Mouse (Mus musculus): ENCODE results near the gene Gramd1b. TPM values are rescaled to one million over a fixed set of nuclear protein-coding genes. Genes with fewer than 3 reads are reported as not detected.

The Gramd1b gene
- polyA plus RNA-seq, 1 experiment: 129 TPM

DNA sequence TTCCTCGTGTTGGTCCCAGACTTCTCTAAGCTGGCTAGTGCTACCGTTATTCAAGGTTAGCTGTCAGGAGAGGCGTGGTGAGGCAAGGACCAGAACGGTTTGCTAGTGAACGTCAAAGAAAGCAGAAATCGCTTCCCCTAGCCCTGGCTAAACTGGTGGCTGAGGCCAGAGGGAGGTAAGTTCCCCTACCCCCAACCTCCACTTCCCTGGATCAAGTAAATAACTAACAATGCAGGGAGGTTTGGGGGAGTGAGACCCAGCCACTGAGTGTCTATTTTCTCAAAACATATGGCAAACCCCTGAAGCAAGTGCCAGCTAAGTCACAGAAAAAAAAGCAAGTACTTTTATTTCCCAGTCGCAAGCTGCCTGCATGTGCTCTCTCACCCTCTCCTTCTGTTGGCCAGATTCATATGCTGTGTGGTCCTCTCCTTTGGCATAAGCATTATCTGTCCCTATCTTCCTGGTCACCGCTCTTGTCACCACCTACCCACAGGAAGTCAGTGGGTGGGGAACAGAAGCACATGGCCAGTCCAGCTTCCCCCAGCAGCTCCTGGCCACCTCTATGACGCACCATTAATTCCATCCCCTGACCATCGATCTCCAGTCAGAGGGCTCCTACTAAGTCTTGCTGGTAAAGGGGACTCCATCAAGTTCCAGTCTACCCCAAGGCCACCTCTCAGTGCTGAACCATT is 186.2 kb downstream of the Gramd1b start:
- no peak for DNase-seq (ENCODE audit: extremely low spot score in 1 of 2, low spot score in 1 of 2)

DNA sequence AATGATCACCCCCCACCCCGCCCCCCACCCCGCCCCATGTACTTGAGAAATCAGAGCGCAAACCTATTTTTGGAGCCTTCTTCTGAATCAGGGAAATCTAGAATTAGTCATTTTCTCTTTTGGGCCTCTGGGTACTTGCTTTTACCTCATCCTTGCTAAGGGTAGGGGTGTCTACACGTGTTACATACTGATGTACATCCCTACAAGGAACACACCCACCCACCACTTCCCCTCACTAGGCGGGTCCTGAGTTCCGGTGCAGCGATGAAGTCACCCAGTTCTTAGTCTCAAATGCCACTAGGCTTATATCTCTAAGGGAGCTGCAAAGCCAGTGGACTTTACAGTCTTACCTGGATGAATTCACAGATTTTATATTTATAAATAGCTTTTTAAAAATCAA is 187.4 kb downstream of the Gramd1b start:
- peak; percentile 70 to 81 for DNase-seq (ENCODE audit: extremely low spot score in 1 of 2, low spot score in 1 of 2)

DNA sequence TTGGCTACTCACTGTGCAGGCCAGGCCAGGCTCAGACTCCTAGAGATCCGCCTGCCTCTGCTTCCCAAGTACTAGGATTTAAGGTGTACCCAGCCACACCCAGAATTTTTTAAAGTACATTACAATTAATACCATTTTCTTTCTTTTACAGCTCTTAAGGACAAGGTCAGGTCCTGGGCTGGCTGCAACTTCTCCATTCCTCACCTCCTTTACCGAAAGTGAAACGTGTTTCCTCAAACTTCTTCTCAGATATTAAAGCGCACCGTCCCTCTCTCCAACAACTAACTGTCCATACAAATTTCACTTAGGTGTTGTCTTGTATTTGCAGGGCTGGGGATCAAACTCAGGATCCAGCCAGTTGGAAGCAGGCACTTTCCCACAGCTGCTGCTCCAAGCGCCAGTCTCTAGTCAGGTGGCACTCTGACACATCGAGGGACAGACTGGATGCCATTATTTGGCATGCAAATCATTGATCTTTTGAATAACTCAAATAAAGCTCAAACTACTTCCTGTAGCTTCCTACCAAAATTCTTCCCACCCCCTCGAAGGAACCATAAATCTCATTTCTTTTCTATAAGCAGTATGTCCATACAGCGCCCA is 188.0 kb downstream of the Gramd1b start:
- DNase-seq (ENCODE audit: extremely low spot score in 1 of 2, low spot score in 1 of 2): no peak

DNA sequence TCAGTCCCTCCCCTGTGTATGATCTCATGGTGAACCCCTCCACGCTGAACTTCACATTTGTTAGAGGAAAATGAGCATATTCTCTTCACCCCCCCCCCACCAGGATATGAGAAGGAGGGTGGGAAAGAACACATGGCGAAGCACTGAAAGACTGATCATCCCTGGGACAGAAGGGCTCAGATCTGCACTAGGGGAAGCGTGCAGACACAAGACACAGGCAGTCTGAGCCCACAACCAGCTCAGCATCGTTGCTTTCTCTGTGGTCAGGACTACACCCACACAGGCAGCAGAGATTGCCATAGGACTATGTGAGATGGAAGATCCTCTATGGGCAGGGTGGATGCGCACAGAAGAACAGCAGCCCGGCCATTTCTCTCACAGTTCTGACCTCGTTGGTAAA is 189.1 kb downstream of the Gramd1b start:
- peak in 1 of 2 experiments; percentile 53 for DNase-seq (ENCODE audit: extremely low spot score in 1 of 2, low spot score in 1 of 2)

- DNase-seq (ENCODE audit: extremely low spot score in 1 of 2, low spot score in 1 of 2): peak in 1 of 2 experiments; percentile 56
These were observed 191.6 kb downstream of the Gramd1b start for GRCm38 (mm10) chr9:40339578-40339977.

DNA sequence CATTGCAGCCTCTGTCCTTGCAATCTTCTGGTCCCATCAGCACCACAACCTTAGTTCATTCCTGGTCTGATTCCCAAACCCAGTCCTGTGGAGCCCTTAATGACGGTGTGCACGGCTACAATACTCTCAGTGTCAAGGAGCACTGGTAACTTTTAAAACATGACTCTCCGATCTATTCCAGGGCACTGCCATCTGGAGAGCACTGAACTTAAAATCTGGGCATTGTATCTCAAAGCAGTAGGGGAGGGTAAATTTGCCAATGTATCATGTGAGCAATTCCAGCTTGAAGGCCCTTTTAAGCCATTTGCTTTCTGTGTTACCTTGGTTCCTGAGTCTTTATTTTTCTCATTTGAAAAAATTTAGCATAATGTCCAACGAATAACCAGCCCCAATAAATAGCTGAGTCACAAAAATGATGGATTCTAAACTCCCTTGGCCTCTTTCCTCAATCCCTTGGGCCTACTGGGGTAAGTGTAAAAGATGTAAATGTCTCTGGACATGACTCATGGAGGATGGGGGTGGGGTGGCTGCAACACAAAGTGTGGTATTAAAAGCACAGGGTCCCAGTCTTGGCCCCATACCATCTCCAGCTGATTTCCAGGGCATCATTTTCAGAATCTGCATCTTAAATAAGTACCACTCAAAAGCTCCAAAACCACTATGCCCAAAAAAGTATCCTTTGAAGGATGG is 193.9 kb downstream of the Gramd1b start:
- no peak for DNase-seq (ENCODE audit: extremely low spot score in 1 of 2, low spot score in 1 of 2)

- peak in 1 of 2 experiments; percentile 59 for DNase-seq (ENCODE audit: extremely low spot score in 1 of 2, low spot score in 1 of 2)
These were observed 194.5 kb downstream of the Gramd1b start for GRCm38 (mm10) chr9:40336701-40337100.

DNA sequence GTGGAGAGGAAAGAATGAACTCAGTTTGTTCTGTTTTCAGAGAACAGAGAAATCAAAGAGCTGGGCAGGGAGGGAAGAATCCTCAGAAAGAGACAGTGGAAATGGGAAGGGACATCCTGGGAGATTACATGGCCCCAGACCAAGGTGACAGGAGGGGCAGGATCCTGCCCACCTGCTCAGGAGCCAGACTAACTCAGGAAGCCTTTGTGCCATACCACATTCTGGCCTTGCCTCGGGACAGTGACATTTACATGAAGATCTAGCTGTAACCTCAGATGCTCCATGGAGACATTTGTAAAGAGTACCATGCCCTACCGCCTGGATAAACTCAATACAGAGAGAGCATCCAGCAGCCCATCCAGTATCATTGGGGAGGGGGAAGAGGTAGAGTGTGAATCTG is 196.6 kb downstream of the Gramd1b start:
- DNase-seq (ENCODE audit: extremely low spot score in 1 of 2, low spot score in 1 of 2): no peak

DNA sequence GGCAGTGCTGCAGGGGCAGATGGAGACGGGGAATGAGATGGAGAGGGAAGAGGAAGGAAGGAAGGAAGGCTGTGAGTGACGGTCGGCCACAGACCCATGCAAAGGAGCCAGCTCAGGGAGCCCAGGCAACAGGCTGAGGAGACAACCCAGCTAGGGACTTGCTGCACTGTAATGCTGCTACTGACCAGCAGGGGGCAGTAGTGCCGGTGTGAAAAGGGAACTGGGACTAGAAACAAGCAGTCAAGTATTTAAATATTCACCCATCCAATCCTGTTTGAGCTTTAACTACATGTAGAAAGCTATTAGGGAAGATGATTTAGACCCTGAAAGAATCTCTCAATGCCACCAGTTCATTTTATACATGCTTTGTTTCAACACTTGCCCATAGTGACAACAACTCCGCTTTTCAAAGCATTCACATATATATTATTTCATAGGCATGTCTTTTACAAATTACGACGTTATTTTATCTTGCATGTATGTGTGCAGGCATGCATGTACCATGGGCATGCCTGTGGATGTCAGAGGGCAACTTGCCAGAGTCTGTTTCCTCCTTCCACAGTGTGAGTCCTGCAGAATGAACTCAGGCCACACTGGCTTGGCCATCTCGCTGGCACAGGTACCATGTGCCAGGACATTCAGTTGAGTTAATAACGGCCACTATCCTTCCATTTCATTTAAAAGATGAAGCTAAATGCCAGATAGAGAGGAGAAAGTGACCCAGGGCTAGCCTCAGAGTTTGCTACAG is 197.4 kb downstream of the Gramd1b start:
- DNase-seq (ENCODE audit: extremely low spot score in 1 of 2, low spot score in 1 of 2): peak; percentile 73 to 93

DNA sequence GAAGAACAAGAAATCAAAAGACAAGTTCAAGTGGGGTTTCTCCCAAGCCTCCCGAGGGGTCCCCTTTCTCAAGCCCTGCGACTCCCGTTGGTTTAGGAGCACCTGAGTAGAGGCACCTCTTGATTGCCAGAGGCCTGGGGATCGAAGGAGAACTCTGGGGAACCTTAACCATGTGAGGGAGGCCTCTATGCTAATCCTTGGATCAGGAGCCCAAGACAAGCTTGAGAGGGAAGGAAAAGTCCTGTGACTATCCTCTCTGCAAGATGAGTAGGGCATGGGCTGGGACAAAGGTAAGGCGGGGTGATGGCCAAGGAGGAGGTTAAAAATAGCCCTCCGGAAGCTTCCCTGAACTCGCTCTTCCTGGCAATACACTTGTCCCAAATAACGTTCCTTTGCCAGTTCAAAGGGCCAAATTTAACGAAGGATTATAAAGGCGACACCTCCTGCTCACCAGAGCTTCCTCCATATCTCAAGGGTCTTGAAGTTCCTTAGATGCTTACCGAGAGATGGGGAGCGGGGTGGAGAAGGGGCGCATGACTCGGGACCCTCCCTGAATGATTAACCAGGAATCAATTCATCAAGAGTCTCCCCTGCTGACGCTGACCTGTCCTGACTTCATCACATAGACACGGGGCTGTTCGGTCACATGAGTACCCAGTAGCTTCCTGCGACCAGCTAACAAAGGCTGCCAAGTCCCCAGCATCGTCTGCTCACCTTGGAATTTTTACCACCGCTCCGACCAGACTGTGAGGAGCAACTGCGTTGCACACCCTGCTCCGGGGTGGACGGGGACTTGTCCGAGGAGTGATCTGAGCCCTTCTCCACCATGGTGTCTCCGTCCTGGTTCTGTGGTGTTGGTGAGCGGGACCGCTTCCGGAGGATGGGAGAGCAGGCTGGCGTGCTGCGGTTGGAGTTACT is 198.2 kb downstream of the Gramd1b start:
- DNase-seq (ENCODE audit: extremely low spot score in 1 of 2, low spot score in 1 of 2): no peak

DNA sequence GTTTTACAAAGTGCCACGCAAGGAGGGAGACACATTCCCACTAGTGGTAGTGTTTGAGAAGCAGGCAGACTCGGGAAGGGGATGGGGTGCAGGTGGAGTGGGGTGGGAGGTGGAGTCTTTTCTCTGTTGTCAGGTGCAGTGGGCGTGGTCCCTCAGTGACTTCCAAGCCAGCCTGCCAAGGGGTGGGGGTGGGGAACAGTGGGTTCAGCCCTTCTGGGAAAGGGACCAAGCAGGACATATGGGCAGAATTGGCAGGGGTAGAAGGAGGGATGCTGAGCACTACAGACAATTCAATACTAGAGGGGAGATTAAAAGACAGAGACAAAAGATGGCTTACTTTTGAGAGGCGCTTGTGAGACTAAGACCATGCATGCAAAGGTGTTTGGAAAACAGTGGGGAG is 198.9 kb downstream of the Gramd1b start:
- no peak for DNase-seq (ENCODE audit: extremely low spot score in 1 of 2, low spot score in 1 of 2)

- DNase-seq (ENCODE audit: extremely low spot score in 1 of 2, low spot score in 1 of 2): no peak
These were observed 199.5 kb downstream of the Gramd1b start for GRCm38 (mm10) chr9:40331411-40332286.

- peak; percentile 77 to 94 for DNase-seq (ENCODE audit: extremely low spot score in 1 of 2, low spot score in 1 of 2)
These were observed 200.4 kb downstream of the Gramd1b start for GRCm38 (mm10) chr9:40330609-40331382.

DNA sequence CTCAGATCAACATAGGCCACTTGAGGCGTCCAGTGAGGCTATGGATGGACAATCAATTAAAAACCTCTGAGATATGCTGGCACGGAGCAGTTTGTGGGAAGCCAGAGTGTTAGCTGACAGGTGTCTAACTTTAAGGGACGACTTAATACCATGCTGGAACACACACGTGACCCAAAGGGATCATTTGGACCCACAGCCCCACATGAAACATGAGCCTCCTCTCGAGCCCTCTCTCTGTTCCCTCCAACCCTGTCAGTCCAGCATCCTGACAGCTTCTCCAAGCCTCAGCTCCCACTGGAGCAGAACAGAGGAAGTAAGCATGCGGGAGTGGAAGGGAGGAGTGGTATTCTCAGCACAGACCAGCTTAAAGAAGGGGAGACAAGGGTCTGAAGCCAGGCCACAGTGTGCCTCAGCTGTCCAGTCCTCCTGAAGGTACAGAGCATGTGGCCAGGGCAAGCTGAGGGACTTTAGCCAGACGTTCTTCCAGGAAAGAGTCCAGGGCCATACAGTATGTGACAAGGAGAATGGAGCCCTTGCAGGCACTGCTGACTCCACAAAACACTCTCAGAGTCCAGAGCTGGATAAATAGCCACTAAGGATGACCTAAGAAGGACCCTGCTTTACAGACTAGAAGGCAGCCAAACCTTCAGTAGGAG is 204.8 kb downstream of the Gramd1b start:
- DNase-seq (ENCODE audit: extremely low spot score in 1 of 2, low spot score in 1 of 2): no peak

- DNase-seq (ENCODE audit: extremely low spot score in 1 of 2, low spot score in 1 of 2): no peak
These were observed 206.4 kb downstream of the Gramd1b start for GRCm38 (mm10) chr9:40324826-40325225.

DNA sequence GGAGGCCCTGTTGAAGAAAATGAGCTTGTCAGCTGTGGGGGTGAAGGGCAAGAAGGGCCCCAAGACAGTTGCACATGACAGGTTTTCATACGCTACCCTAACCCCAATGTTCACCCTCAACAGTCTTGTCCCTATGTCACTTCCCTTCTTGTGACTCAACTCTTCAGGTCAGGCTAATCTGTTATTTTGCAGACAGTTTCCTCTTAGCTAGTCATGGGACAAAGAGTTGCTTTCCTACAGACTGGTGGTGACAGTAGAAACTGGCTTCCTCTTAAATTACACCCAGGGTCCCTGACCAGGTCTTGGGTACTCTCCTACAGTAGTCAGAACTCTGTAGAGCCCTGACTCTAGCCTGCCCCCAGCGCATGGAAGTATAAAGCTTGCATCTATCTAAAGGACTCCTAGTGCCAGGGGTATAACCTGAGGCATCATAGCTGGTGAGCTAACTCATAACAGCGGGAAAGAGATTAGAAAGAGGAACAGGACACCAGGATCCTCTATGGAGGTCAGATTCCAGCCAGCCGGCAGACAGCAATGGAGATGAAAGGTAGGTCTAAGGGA is 206.9 kb downstream of the Gramd1b start:
- no peak for DNase-seq (ENCODE audit: extremely low spot score in 1 of 2, low spot score in 1 of 2)

- no peak for DNase-seq (ENCODE audit: extremely low spot score in 1 of 2, low spot score in 1 of 2)
These were observed 207.4 kb downstream of the Gramd1b start for GRCm38 (mm10) chr9:40323773-40324172.

- no peak for DNase-seq (ENCODE audit: extremely low spot score in 1 of 2, low spot score in 1 of 2)
These were observed 208.0 kb downstream of the Gramd1b start for GRCm38 (mm10) chr9:40323171-40323570.
